Mouse (Mus musculus) spleen, adult 2 months (tissue): ENCODE measurements at regions not wholly inside any gene's neighbourhood (a gene's known extent, or its start where the extent isn't known, plus 50 kb on each side); places are given as distances from the start of the nearest gene placed in this dataset.

Experiments
- CTCF ChIP-seq: fragments of 200-500 bp; IDR thresholded peaks from 2 replicates; pipeline ENCODE4 v1.5.1; 2011; ENCODE audit warnings: mild to moderate bottlenecking, inconsistent platforms; ENCODE audit not compliant: insufficient read depth, insufficient read length, insufficient replicate concordance; ENCODE audit errors: extremely low read depth
- POLR2A ChIP-seq: fragments of 200-500 bp; IDR thresholded peaks from 2 replicates; pipeline ENCODE4 v1.6.1; 2011; ENCODE audit warnings: low read depth, low read length, inconsistent platforms

DNA sequence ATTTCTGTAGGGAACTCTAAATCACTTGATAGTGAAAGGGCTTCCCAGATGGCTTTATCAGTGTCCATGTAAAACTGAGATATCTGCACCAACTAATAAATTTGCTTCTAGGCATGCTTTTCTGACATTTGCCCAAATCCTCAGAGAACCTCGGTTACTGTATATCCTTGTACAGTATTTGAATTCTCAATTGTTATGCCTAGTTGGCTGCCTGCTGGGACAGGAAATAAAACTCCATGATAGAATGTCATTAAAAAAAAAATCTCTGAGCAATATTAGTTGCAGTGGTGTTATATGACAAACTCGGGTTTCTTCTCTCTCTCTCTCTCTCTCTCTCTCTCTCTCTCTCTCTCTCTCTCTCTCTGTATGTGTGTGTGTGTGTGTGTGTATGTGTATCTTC lies 162.2 kb upstream of the Kiz start:
- TF ChIP-seq CTCF (no peak), POLR2A (no peak)
